Mouse (Mus musculus): Measurements from ENCODE around the gene Gas7. TPM values are rescaled to one million over a fixed set of nuclear protein-coding genes. Genes with fewer than 3 reads are reported as not detected.

The Gas7 gene
- 1.8 and 2.7 TPM in 2 replicates for polyA plus RNA-seq (2016; fragmentation: Nextera tagmentation; extraction: Ambion mirVana)

GRCm38 (mm10) chr11:67454874-67455526 is at the start of gene Gas7:
Gene Gas7, plus strand, starts transcription at chr11:67455437.
- peak; percentile 71 for DNase-seq (ENCODE audit: low spot score)
- Histone ChIP-seq H3K36me3 (no peaks in the 10 kb centered on the region), H3K27me3 (ENCODE audit: low read depth, poor library complexity, severe bottlenecking) (peaks cover 50% of the 10 kb centered on the region), H3K27ac (peak within 1 kb of the TSS; percentile 82), H3K4me1 (peaks cover 19% of the 10 kb centered on the region), H3K4me3 (peak within 1 kb of the TSS; percentile 82), H3K9me3 (replicated peaks) (no peaks in the 10 kb centered on the region)
- WGBS, result under 1% methylated on average over 74 of the region's 78 CpGs

GRCm38 (mm10) chr11:67414346-67414940 is 40.8 kb upstream of the Gas7 start:
- H3K9me3 ChIP-seq (replicated peaks), result no peaks in the 10 kb centered on the region
- H3K4me1 ChIP-seq, result no peaks in the 10 kb centered on the region
- H3K27ac ChIP-seq, result no peak overlapping the region
- no peaks in the 10 kb centered on the region for H3K36me3 ChIP-seq
- 87% methylated on average over 6 of the region's 6 CpGs for WGBS
- no peak for DNase-seq (ENCODE audit: low spot score)
- no peak overlapping the region for H3K4me3 ChIP-seq
- H3K27me3 ChIP-seq (ENCODE audit: low read depth, poor library complexity, severe bottlenecking), result no peaks in the 10 kb centered on the region

- H3K4me3 ChIP-seq, result no peak overlapping the region
- no peak for DNase-seq (ENCODE audit: low spot score)
- H3K9me3 ChIP-seq (replicated peaks), result no peaks in the 10 kb centered on the region
- no peaks in the 10 kb centered on the region for H3K36me3 ChIP-seq
- H3K27ac ChIP-seq, result no peak overlapping the region
- WGBS, result 84% methylated on average over 13 of the region's 13 CpGs
- no peaks in the 10 kb centered on the region for H3K27me3 ChIP-seq (ENCODE audit: low read depth, poor library complexity, severe bottlenecking)
- H3K4me1 ChIP-seq, result no peaks in the 10 kb centered on the region; the same call in 1 of the 2 replicates
Measured at GRCm38 (mm10) chr11:67423575-67423974, 31.7 kb upstream of the Gas7 start.

- no peak overlapping the region for H3K4me3 ChIP-seq
- H3K27me3 ChIP-seq (ENCODE audit: low read depth, poor library complexity, severe bottlenecking), result 0 out of 2 replicates have a peak, but pooled peaks cover 3% of the 10 kb centered on the region
- no peaks in the 10 kb centered on the region for H3K9me3 ChIP-seq (replicated peaks)
- DNase-seq (ENCODE audit: low spot score), result peak; percentile 54
- no peaks in the 10 kb centered on the region for H3K36me3 ChIP-seq
- H3K27ac ChIP-seq, result no peak overlapping the region
- H3K4me1 ChIP-seq, result peaks cover 6% of the 10 kb centered on the region
- WGBS, result 36% methylated on average over 3 of the region's 3 CpGs
Measured at GRCm38 (mm10) chr11:67428196-67428595, 27.0 kb upstream of the Gas7 start.

- no peaks in the 10 kb centered on the region for H3K36me3 ChIP-seq
- whole genome bisulfite sequencing, result 57% methylated on average over 1 of the region's 1 CpGs
- no peak overlapping the region for H3K27ac ChIP-seq
- DNase-seq (ENCODE audit: low spot score), result no peak
- no peaks in the 10 kb centered on the region for H3K9me3 ChIP-seq (replicated peaks)
- H3K4me3 ChIP-seq, result no peak overlapping the region
- 0 out of 2 replicates have a peak, but pooled peaks cover 3% of the 10 kb centered on the region for H3K27me3 ChIP-seq (ENCODE audit: low read depth, poor library complexity, severe bottlenecking)
- peaks cover 6% of the 10 kb centered on the region for H3K4me1 ChIP-seq
Measured at GRCm38 (mm10) chr11:67429836-67430235, 25.4 kb upstream of the Gas7 start.

GRCm38 (mm10) chr11:67431116-67431645 is 24.1 kb upstream of the Gas7 start:
- 30% methylated on average over 14 of the region's 14 CpGs for WGBS
- 0 out of 2 replicates have a peak, but pooled peaks cover 3% of the 10 kb centered on the region for H3K27me3 ChIP-seq (ENCODE audit: low read depth, poor library complexity, severe bottlenecking)

GRCm38 (mm10) chr11:67431864-67432263 is 23.4 kb upstream of the Gas7 start:
- no peak for DNase-seq (ENCODE audit: low spot score)
- Histone ChIP-seq H3K4me1 (peaks cover 6% of the 10 kb centered on the region), H3K27ac (no peak overlapping the region), H3K27me3 (ENCODE audit: low read depth, poor library complexity, severe bottlenecking) (0 out of 2 replicates have a peak, but pooled peaks cover 3% of the 10 kb centered on the region), H3K4me3 (no peak overlapping the region), H3K36me3 (no peaks in the 10 kb centered on the region), H3K9me3 (replicated peaks) (no peaks in the 10 kb centered on the region)
- WGBS, result 62% methylated on average over 4 of the region's 4 CpGs

More at GRCm38 (mm10) chr11:67431116-67431645, 24.1 kb upstream of the Gas7 start:
- no peak overlapping the region for H3K27ac ChIP-seq
- H3K4me3 ChIP-seq, result no peak overlapping the region
- H3K9me3 ChIP-seq (replicated peaks), result no peaks in the 10 kb centered on the region
- peaks cover 6% of the 10 kb centered on the region for H3K4me1 ChIP-seq
- H3K36me3 ChIP-seq, result no peaks in the 10 kb centered on the region
- no peak for DNase-seq (ENCODE audit: low spot score)

GRCm38 (mm10) chr11:67433763-67434162 is 21.5 kb upstream of the Gas7 start:
- 0 out of 2 replicates have a peak, but pooled peaks cover 3% of the 10 kb centered on the region for H3K27me3 ChIP-seq (ENCODE audit: low read depth, poor library complexity, severe bottlenecking)
- 94% methylated on average over 5 of the region's 5 CpGs for WGBS
- H3K27ac ChIP-seq, result no peak overlapping the region

GRCm38 (mm10) chr11:67438746-67439145 is 16.5 kb upstream of the Gas7 start:
- no peak for DNase-seq (ENCODE audit: low spot score)
- Histone ChIP-seq H3K4me1 (no peaks in the 10 kb centered on the region), H3K9me3 (replicated peaks) (no peaks in the 10 kb centered on the region), H3K36me3 (no peaks in the 10 kb centered on the region), H3K27me3 (ENCODE audit: low read depth, poor library complexity, severe bottlenecking) (no peaks in the 10 kb centered on the region), H3K27ac (no peak overlapping the region), H3K4me3 (no peak overlapping the region)
- 97% methylated on average over 5 of the region's 5 CpGs for WGBS

More at GRCm38 (mm10) chr11:67433763-67434162, 21.5 kb upstream of the Gas7 start:
- Histone ChIP-seq H3K9me3 (replicated peaks) (no peaks in the 10 kb centered on the region), H3K4me3 (no peak overlapping the region), H3K36me3 (no peaks in the 10 kb centered on the region), H3K4me1 (peaks cover 6% of the 10 kb centered on the region)
- DNase-seq (ENCODE audit: low spot score), result no peak

GRCm38 (mm10) chr11:67445058-67445825 is 10.0 kb upstream of the Gas7 start:
- Histone ChIP-seq H3K4me3 (no peak overlapping the region), H3K4me1 (no peaks in the 10 kb centered on the region), H3K27ac (no peak overlapping the region), H3K36me3 (no peaks in the 10 kb centered on the region), H3K9me3 (replicated peaks) (no peaks in the 10 kb centered on the region), H3K27me3 (ENCODE audit: low read depth, poor library complexity, severe bottlenecking) (no peaks in the 10 kb centered on the region)
- no peak for DNase-seq (ENCODE audit: low spot score)
- 75% methylated on average over 14 of the region's 14 CpGs for WGBS

- DNase-seq (ENCODE audit: low spot score), result no peak
- Histone ChIP-seq H3K36me3 (no peaks in the 10 kb centered on the region), H3K27ac (no peak overlapping the region), H3K27me3 (ENCODE audit: low read depth, poor library complexity, severe bottlenecking) (peaks cover 33% of the 10 kb centered on the region), H3K4me3 (no peak overlapping the region), H3K4me1 (peaks cover 19% of the 10 kb centered on the region), H3K9me3 (replicated peaks) (no peaks in the 10 kb centered on the region)
- WGBS, result 92% methylated on average over 5 of the region's 5 CpGs
Measured at GRCm38 (mm10) chr11:67451525-67451924, 3.7 kb upstream of the Gas7 start.

- H3K9me3 ChIP-seq (replicated peaks), result no peaks in the 10 kb centered on the region
- peaks cover 19% of the 10 kb centered on the region for H3K4me1 ChIP-seq
- H3K27ac ChIP-seq, result peak overlapping the region; percentile 82
- under 1% methylated on average over 42 of the region's 42 CpGs for WGBS
- peak overlapping the region; percentile 82 for H3K4me3 ChIP-seq
- no peaks in the 10 kb centered on the region for H3K36me3 ChIP-seq
- DNase-seq (ENCODE audit: low spot score), result peak; percentile 65
- H3K27me3 ChIP-seq (ENCODE audit: low read depth, poor library complexity, severe bottlenecking), result peaks cover 50% of the 10 kb centered on the region
Measured at GRCm38 (mm10) chr11:67455527-67455981, 317 bp downstream of the Gas7 start.

Measured in limb, embryonic 10.5 days (tissue).